Mouse (Mus musculus) ES-Bruce4 (cell line): Measurements from ENCODE around the gene Ensa. TPM values are rescaled to one million over a fixed set of nuclear protein-coding genes. Genes with fewer than 3 reads are reported as not detected.

Experiments
- H3K27ac ChIP-seq: 2 replicates; pipeline ENCODE4 v1.5.1; 2012; ENCODE audit warnings: low read length, inconsistent platforms; ENCODE audit not compliant: insufficient read depth
- H3K27me3 ChIP-seq: 2 replicates; pipeline ENCODE4 v1.6.1; 2012; ENCODE audit warnings: mild to moderate bottlenecking, low read length, inconsistent platforms; ENCODE audit not compliant: control insufficient read depth, poor library complexity, insufficient read depth, severe bottlenecking
- H3K36me3 ChIP-seq: 2 replicates; pipeline ENCODE4 v1.6.1; 2012; ENCODE audit warnings: inconsistent platforms, mild to moderate bottlenecking, low read length, moderate library complexity; ENCODE audit not compliant: control insufficient read depth, poor library complexity, insufficient read depth, severe bottlenecking
- H3K4me1 ChIP-seq: one replicate; pipeline ENCODE4 v1.8.1; 2011; ENCODE audit warnings: low read length; ENCODE audit not compliant: control insufficient read depth, insufficient read depth
- H3K4me3 ChIP-seq: 2 replicates; pipeline ENCODE4 v1.5.1; 2011; ENCODE audit warnings: low read depth, mild to moderate bottlenecking, low read length
- H3K9ac ChIP-seq: 2 replicates; pipeline ENCODE4 v1.6.1; 2012; ENCODE audit warnings: low read depth, mild to moderate bottlenecking, inconsistent platforms; ENCODE audit not compliant: poor library complexity, severe bottlenecking
- H3K9me3 ChIP-seq: replicated peaks from 2 replicates; pipeline ENCODE4 v1.6.1; 2012; ENCODE audit warnings: mild to moderate bottlenecking, low read length, inconsistent platforms; ENCODE audit not compliant: control insufficient read depth, poor library complexity, insufficient read depth, severe bottlenecking
- CTCF ChIP-seq: IDR thresholded peaks from one replicate; pipeline ENCODE4 v1.8.1; 2011; ENCODE audit warnings: low read depth, low read length
- EP300 ChIP-seq: IDR thresholded peaks from 2 replicates; pipeline ENCODE4 v1.6.1; 2011; ENCODE audit warnings: low read depth, low read length; ENCODE audit not compliant: insufficient read depth
- POLR2A ChIP-seq: IDR thresholded peaks from one replicate; pipeline ENCODE4 v1.8.1; 2011; ENCODE audit warnings: low read length; ENCODE audit not compliant: insufficient read depth
- polyA plus RNA-seq: library from polyadenylated mRNA; stranded (reverse); fragments of >200 nt; gene quantifications from 2 replicates; pipeline ENCODE4 v1.2.4, GENCODE M21; 2011; ENCODE audit warnings: low read depth; ENCODE audit not compliant: missing spikeins, insufficient read depth, insufficient read length

The Ensa gene
- polyA plus RNA-seq, 1 experiment: 67.4 TPM

- peaks cover 2% of the 10 kb centered on the region for H3K4me1 ChIP-seq
- peak overlapping the region; percentile 97 for H3K27ac ChIP-seq
- no peaks in the 10 kb centered on the region for H3K27me3 ChIP-seq
- H3K36me3 ChIP-seq: peaks cover 40% of the 10 kb centered on the region
- peak overlapping the region; percentile 94 for H3K4me3 ChIP-seq
- no peak for TF ChIP-seq POLR2A
- TF ChIP-seq CTCF: no peak
- TF ChIP-seq EP300: no peak
- H3K9me3 ChIP-seq: no peaks in the 10 kb centered on the region
- peak overlapping the region; percentile 98 for H3K9ac ChIP-seq
These were observed 34.3 kb downstream of the Ensa start for GRCm38 (mm10) chr3:95658868-95659712.

- TF ChIP-seq POLR2A (no peak), CTCF (no peak), EP300 (no peak)
- Histone ChIP-seq H3K9me3 (no peaks in the 10 kb centered on the region), H3K27me3 (no peaks in the 10 kb centered on the region), H3K4me3 (peak overlapping the region; percentile 94), H3K4me1 (peaks cover 4% of the 10 kb centered on the region), H3K36me3 (peaks cover 49% of the 10 kb centered on the region), H3K27ac (peak overlapping the region; percentile 97), H3K9ac (peak overlapping the region; percentile 98)
These were observed 35.2 kb downstream of the Ensa start for GRCm38 (mm10) chr3:95659948-95660347.

DNA sequence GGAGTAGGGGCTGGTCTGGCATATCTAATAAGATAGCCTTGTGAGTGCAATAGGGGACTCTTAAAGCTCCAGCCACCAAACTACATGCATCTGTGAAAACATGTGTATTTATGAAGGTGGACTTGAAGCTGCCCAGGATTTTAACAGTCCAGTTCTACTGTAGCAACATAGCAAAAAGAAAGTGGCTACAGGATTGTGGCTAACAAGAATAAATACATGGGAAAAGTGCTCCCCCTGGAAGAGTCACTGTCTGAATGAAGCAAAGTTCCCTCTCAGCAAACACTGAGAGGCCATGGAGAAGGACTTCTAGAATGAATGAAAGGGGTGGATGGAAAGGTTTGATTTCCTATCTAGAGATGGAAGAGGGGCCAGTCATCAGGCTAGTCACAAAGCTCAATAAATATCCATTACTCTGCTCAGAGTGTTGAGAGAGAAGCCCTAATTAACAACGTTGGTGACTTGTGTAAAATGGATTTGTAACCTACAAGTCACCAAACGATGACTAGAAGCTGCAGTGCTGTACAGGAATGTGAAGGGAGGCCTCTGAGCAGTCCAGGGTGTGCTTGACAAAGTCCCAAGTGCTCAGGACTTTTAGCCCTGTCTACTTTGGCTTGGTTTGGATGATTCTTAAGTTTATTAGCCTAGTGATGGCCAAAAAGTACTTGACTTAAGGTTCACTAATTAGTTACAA, 36.1 kb downstream of the Ensa start:
- Histone ChIP-seq H3K9ac (peak overlapping the region; percentile 98), H3K9me3 (no peaks in the 10 kb centered on the region), H3K27ac (peak overlapping the region; percentile 97), H3K27me3 (no peaks in the 10 kb centered on the region), H3K4me1 (peaks cover 3% of the 10 kb centered on the region), H3K4me3 (peak overlapping the region; percentile 94), H3K36me3 (peaks cover 55% of the 10 kb centered on the region)
- TF ChIP-seq EP300 (no peak), CTCF (no peak), POLR2A (no peak)

GRCm38 (mm10) chr3:95661945-95662715, 37.3 kb downstream of the Ensa start:
- Histone ChIP-seq H3K27me3 (no peaks in the 10 kb centered on the region), H3K9ac (peak overlapping the region; percentile 98), H3K4me3 (peak overlapping the region; percentile 66), H3K36me3 (peaks cover 55% of the 10 kb centered on the region), H3K9me3 (no peaks in the 10 kb centered on the region), H3K27ac (peak overlapping the region; percentile 98), H3K4me1 (peaks cover 3% of the 10 kb centered on the region)
- TF ChIP-seq CTCF: no peak
- no peak for TF ChIP-seq EP300
- no peak for TF ChIP-seq POLR2A

DNA sequence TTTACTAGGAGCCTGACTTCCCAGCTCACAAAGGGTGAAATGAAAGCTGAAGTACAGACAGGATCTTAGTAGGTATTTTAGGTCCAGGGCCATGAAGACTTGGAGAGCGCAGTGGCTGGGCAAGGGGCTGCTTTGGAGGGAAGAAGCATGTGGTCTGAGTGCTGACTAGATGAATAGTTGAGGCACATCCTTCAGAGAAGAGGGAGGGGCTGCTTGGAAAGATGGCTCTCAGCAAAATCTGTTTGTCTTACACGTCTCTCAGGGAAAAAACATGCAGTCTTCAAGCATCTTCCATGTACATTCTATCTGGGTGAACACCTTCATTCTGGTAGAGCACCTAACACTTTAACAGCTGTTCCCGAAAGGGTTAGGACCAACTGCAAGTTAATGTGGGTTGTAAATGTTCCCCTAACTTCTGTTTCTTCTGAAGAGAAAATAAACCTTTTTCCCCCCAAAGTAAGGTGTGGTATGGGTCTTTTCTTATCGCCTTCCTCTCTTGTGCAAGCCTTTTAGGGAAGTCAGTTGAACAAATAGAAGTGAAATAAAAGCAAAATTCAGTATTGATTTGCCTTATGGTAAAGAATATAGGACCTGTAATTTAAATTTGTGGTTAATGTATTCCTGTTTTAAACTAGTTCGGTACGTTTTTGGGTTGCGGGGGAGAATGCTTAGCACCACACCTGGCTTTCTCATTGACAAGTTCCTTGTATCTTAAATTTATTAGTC, 38.1 kb downstream of the Ensa start:
- peaks cover 55% of the 10 kb centered on the region for H3K36me3 ChIP-seq
- peak overlapping the region; percentile 44 for H3K4me3 ChIP-seq
- H3K4me1 ChIP-seq: peaks cover 3% of the 10 kb centered on the region
- no peaks in the 10 kb centered on the region for H3K9me3 ChIP-seq
- peak overlapping the region; percentile 98 for H3K27ac ChIP-seq
- TF ChIP-seq CTCF: no peak
- no peak for TF ChIP-seq POLR2A
- no peak for TF ChIP-seq EP300
- H3K27me3 ChIP-seq: no peaks in the 10 kb centered on the region
- H3K9ac ChIP-seq: peak overlapping the region; percentile 98
